Mouse (Mus musculus) neural tube, embryonic 11.5 days (tissue): ENCODE measurements around the gene 4930535I16Rik. TPM values are rescaled to one million over a fixed set of nuclear protein-coding genes. Genes with fewer than 3 reads are reported as not detected.
A peak's percentile ranks its signal among the peaks of the same experiment; 100 is the strongest.
"Not testable (repeated sequence)": the region's sequence is repeated elsewhere in the genome, so short reads cannot be mapped to it uniquely, and the experiment has no call there.

Source experiments
- ATAC-seq: fragments of 200-750 bp; cut with Nextera tagmentation; 2 replicates; pipeline ENCODE4 v1.8.0; 2017; ENCODE audit warnings: moderate number of reproducible peaks, mild to moderate bottlenecking, moderate TSS enrichment, moderate library complexity; ENCODE audit not compliant: insufficient read depth, low FRiP score, low TSS enrichment
- DNase-seq: peaks from one replicate; pipeline ENCODE4 v3.0.0-alpha.2; 2015; ENCODE audit warnings: low spot score
- H3K27ac ChIP-seq: fragments of 300-500 bp; sonication (generic); 2 replicates; pipeline ENCODE4 v1.5.1; 2014; ENCODE audit warnings: low read depth, mild to moderate bottlenecking, low read length
- H3K27me3 ChIP-seq: fragments of 300-500 bp; sonication (generic); 2 replicates; pipeline ENCODE4 v1.6.1; 2014; ENCODE audit warnings: mild to moderate bottlenecking, low read length, mixed read lengths; ENCODE audit not compliant: control insufficient read depth, insufficient read depth
- H3K36me3 ChIP-seq: fragments of 300-500 bp; sonication (generic); 2 replicates; pipeline ENCODE4 v1.6.1; 2014; ENCODE audit warnings: mild to moderate bottlenecking, low read length, moderate library complexity, mixed read lengths; ENCODE audit not compliant: control insufficient read depth, insufficient read depth
- H3K4me1 ChIP-seq: fragments of 300-500 bp; sonication (generic); 2 replicates; pipeline ENCODE4 v1.6.1; 2014; ENCODE audit warnings: low read length, mixed read lengths; ENCODE audit not compliant: control insufficient read depth, insufficient read depth
- H3K4me2 ChIP-seq: fragments of 300-500 bp; sonication (generic); 2 replicates; pipeline ENCODE4 v1.6.1; 2014; ENCODE audit warnings: low read depth, mild to moderate bottlenecking, moderate library complexity
- H3K4me3 ChIP-seq: fragments of 300-500 bp; sonication (generic); 2 replicates; pipeline ENCODE4 v1.5.1; 2014; ENCODE audit warnings: low read depth, low read length
- H3K9ac ChIP-seq: fragments of 300-500 bp; sonication (generic); 2 replicates; pipeline ENCODE4 v1.6.1; 2014; ENCODE audit warnings: mild to moderate bottlenecking, low read length
- H3K9me3 ChIP-seq: fragments of 300-500 bp; sonication (generic); 2 replicates; pipeline ENCODE4 v1.6.1; 2016; ENCODE audit warnings: low read length; ENCODE audit not compliant: control insufficient read depth
- WGBS: fragments of 180-500 bp; shearing (Covaris S2); extraction: QIAGEN DNeasy Blood & Tissue Kit; methylation state at CpG from one replicate; pipeline ENCODE4 v1.1.7; 2014; 5-methylcytosine and 5-hydroxymethylcytosine counted together
- polyA plus RNA-seq: library from polyadenylated mRNA; unstranded; fragments of >200 nt; fragmentation: Nextera tagmentation; extraction: Ambion mirVana; gene quantifications from 2 replicates; pipeline ENCODE4 v1.2.1, GENCODE M21; 2014

4930535I16Rik gene
- polyA plus RNA-seq, 1 experiment from 2014 or later, result not detected

GRCm38 (mm10) chr4:123947149-123947548 is 29.3 kb upstream of the 4930535I16Rik start:
- no peaks in the 10 kb centered on the region for H3K4me1 ChIP-seq
- H3K27me3 ChIP-seq, result no peaks in the 10 kb centered on the region
- no peaks in the 10 kb centered on the region for H3K36me3 ChIP-seq
- no peak for DNase-seq
- no peak overlapping the region for H3K4me3 ChIP-seq
- ATAC-seq, result no peak
- no peaks in the 10 kb centered on the region for H3K9me3 ChIP-seq
- H3K27ac ChIP-seq, result no peak overlapping the region
- no peak overlapping the region for H3K4me2 ChIP-seq
- WGBS, result 57% methylated on average over 5 of the region's 5 CpGs
- H3K9ac ChIP-seq, result no peak overlapping the region

- H3K27ac ChIP-seq, result no peak overlapping the region
- no peak overlapping the region for H3K4me3 ChIP-seq
These were observed 28.9 kb upstream of the 4930535I16Rik start for GRCm38 (mm10) chr4:123946701-123947100.

GRCm38 (mm10) chr4:123940878-123941277 is 23.1 kb upstream of the 4930535I16Rik start:
- ATAC-seq, result not testable (repeated sequence)

More at GRCm38 (mm10) chr4:123946701-123947100, 28.9 kb upstream of the 4930535I16Rik start:
- H3K9me3 ChIP-seq, result no peaks in the 10 kb centered on the region
- H3K4me1 ChIP-seq, result no peaks in the 10 kb centered on the region
- 87% methylated on average over 4 of the region's 4 CpGs for WGBS
- no peaks in the 10 kb centered on the region for H3K27me3 ChIP-seq
- DNase-seq (no peak), ATAC-seq (no peak)
- no peak overlapping the region for H3K4me2 ChIP-seq
- no peak overlapping the region for H3K9ac ChIP-seq
- H3K36me3 ChIP-seq, result no peaks in the 10 kb centered on the region

DNA sequence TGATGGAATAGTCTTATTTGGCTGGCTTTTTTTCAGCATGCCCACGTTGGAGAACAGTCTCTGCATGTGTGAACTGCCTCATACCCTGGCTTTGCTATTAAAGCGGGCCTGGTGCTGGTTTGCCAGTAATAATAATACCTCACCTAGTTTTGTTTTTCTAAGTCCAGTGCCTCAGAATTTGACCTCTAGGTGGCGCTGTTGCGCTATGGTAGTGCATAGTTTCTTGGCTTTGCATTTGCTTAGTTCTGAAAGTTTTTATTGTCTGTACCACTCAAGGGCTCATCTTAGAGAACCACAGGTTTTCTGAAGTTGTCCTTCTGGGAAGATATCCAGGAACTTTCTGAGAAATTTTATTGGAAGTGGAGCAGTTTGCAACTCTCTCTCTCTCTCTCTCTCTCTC is 22.0 kb upstream of the 4930535I16Rik start:
- no peak overlapping the region for H3K4me3 ChIP-seq
- ATAC-seq (no peak), DNase-seq (peak; percentile 83)
- no peak overlapping the region for H3K4me2 ChIP-seq
- no peaks in the 10 kb centered on the region for H3K27me3 ChIP-seq
- H3K9me3 ChIP-seq, result no peaks in the 10 kb centered on the region
- 8% methylated on average over 4 of the region's 4 CpGs for WGBS
- H3K27ac ChIP-seq, result no peak overlapping the region
- H3K36me3 ChIP-seq, result no peaks in the 10 kb centered on the region; the same call in 1 of the 2 replicates
- H3K9ac ChIP-seq, result no peak overlapping the region
- no peaks in the 10 kb centered on the region for H3K4me1 ChIP-seq

More at GRCm38 (mm10) chr4:123940878-123941277, 23.1 kb upstream of the 4930535I16Rik start:
- H3K36me3 ChIP-seq, H3K27me3 ChIP-seq, H3K9ac ChIP-seq, H3K27ac ChIP-seq, DNase-seq, H3K4me1 ChIP-seq, H3K4me3 ChIP-seq, H3K4me2 ChIP-seq, H3K9me3 ChIP-seq: not testable (repeated sequence)
- 78% methylated on average over 7 of the region's 7 CpGs for WGBS

- H3K27ac ChIP-seq, result no peak overlapping the region
- no peaks in the 10 kb centered on the region for H3K9me3 ChIP-seq
- no peak overlapping the region for H3K4me2 ChIP-seq
- H3K36me3 ChIP-seq, result peaks cover 2% of the 10 kb centered on the region
- no peaks in the 10 kb centered on the region for H3K4me1 ChIP-seq
- no peak overlapping the region for H3K9ac ChIP-seq
- no peaks in the 10 kb centered on the region for H3K27me3 ChIP-seq
- DNase-seq, result no peak
- no peak overlapping the region for H3K4me3 ChIP-seq
- ATAC-seq, result no peak
- WGBS, result 93% methylated on average over 7 of the region's 7 CpGs
These were observed 18.2 kb upstream of the 4930535I16Rik start for GRCm38 (mm10) chr4:123936059-123936458.

- Histone ChIP-seq H3K9ac (no peak overlapping the region), H3K9me3 (no peaks in the 10 kb centered on the region), H3K4me3 (no peak overlapping the region), H3K36me3 (peaks cover 2% of the 10 kb centered on the region), H3K4me2 (no peak overlapping the region), H3K4me1 (no peaks in the 10 kb centered on the region), H3K27me3 (no peaks in the 10 kb centered on the region), H3K27ac (no peak overlapping the region)
- 94% methylated on average over 4 of the region's 4 CpGs for WGBS
- DNase-seq (no peak), ATAC-seq (no peak)
These were observed 16.5 kb upstream of the 4930535I16Rik start for GRCm38 (mm10) chr4:123934306-123934705.

DNA sequence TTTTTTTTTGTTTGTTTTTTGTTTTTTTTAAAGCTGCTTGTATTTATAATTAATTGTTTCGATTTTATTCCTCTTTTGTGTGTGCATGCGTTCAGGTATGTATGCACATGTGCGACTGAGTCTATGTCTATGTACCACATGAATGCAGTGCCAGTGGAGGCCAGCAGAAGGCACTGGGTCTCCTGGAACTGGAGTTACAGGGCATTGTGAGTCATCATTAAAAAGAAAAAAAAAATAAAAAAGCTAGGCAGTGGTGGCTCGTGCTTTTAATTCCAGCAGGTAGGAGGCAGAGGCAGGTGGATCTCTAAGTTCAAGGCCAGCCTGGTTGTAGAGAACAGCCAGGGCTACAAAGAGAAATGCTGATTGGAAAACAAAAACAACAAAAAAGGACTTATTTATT is 12.2 kb upstream of the 4930535I16Rik start:
- H3K27me3 ChIP-seq, result no peaks in the 10 kb centered on the region
- ATAC-seq (no peak), DNase-seq (no peak)
- no peak overlapping the region for H3K9ac ChIP-seq
- H3K4me2 ChIP-seq, result no peak overlapping the region
- 92% methylated on average over 4 of the region's 4 CpGs for WGBS
- H3K9me3 ChIP-seq, result no peaks in the 10 kb centered on the region
- no peak overlapping the region for H3K27ac ChIP-seq
- H3K4me3 ChIP-seq, result no peak overlapping the region
- peaks cover 7% of the 10 kb centered on the region for H3K36me3 ChIP-seq
- H3K4me1 ChIP-seq, result no peaks in the 10 kb centered on the region

- H3K9me3 ChIP-seq, result no peaks in the 10 kb centered on the region
- peaks cover 6% of the 10 kb centered on the region; the same call in 1 of the 2 replicates for H3K36me3 ChIP-seq
- H3K4me2 ChIP-seq, result no peak overlapping the region
- no peak for ATAC-seq
- no peak for DNase-seq
- no peaks in the 10 kb centered on the region for H3K4me1 ChIP-seq
- H3K9ac ChIP-seq, result no peak overlapping the region
- H3K27me3 ChIP-seq, result no peaks in the 10 kb centered on the region
- no peak overlapping the region for H3K27ac ChIP-seq
- H3K4me3 ChIP-seq, result no peak overlapping the region
These were observed 10.1 kb upstream of the 4930535I16Rik start for GRCm38 (mm10) chr4:123927961-123928360.

- no peak overlapping the region for H3K4me2 ChIP-seq
- no peaks in the 10 kb centered on the region for H3K9me3 ChIP-seq
- H3K4me1 ChIP-seq, result peaks cover 12% of the 10 kb centered on the region
- no peak overlapping the region for H3K27ac ChIP-seq
- ATAC-seq (no peak), DNase-seq (no peak)
- H3K27me3 ChIP-seq, result no peaks in the 10 kb centered on the region
- peaks cover 7% of the 10 kb centered on the region; the same call in 1 of the 2 replicates for H3K36me3 ChIP-seq
- no peak overlapping the region for H3K9ac ChIP-seq
- WGBS, result 93% methylated on average over 4 of the region's 4 CpGs
- H3K4me3 ChIP-seq, result no peak overlapping the region
These were observed 3.3 kb upstream of the 4930535I16Rik start for GRCm38 (mm10) chr4:123921055-123921565.
